Mouse (Mus musculus): ENCODE data around the gene Gif. TPM values are rescaled to one million over a fixed set of nuclear protein-coding genes. Genes with fewer than 3 reads are reported as not detected.

The Gif gene
- total RNA-seq (2021): not detected
- long read RNA-seq, experiment 1: 0 reads
- long read RNA-seq, experiment 2: 0 reads

DNA sequence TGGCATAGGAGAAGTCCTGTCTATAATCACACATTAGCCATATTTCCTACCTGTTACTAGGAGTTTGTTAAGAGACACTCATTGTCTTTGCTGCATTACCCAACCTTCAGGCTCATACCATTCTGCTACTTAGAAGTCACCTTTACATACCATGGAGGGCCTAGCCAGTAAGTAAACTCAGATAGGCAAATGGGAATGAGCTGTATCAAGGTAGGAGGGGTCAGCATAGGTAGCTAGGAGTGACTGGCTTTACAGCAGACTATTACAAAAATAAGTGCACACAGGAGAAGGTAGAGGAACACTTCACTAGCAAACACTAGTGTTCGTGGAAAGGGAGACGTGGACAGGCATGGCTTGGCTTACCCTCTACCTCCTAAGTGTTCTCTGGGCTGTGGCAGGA lies at the start of gene Gif:
Gene Gif, plus strand, starts transcription at position 257 of the 400 bp plus-strand sequence.
- no peak for TF ChIP-seq CTCF (conservative IDR thresholded peaks at IDR 0.05)
- H3K4me3 ChIP-seq: no peak within 1 kb of the TSS
- no peak within 1 kb of the TSS for H3K27ac ChIP-seq
- DNase-seq (ENCODE audit: low spot score in 2 of 2): no peak

GRCm38 (mm10) chr19:11698342-11698741 lies 49.0 kb upstream of the Gif start:
- TF ChIP-seq CTCF (conservative IDR thresholded peaks at IDR 0.05): no peak
- H3K27ac ChIP-seq: no peak overlapping the region
- no peak for DNase-seq (ENCODE audit: low spot score in 2 of 2)

GRCm38 (mm10) chr19:11712451-11712850 lies 34.9 kb upstream of the Gif start:
- H3K27ac ChIP-seq: no peak overlapping the region
- DNase-seq (ENCODE audit: low spot score in 2 of 2): no peak
- H3K4me3 ChIP-seq: no peak overlapping the region
- TF ChIP-seq CTCF (conservative IDR thresholded peaks at IDR 0.05): no peak

More at GRCm38 (mm10) chr19:11698342-11698741, 49.0 kb upstream of the Gif start:
- no peak overlapping the region for H3K4me3 ChIP-seq

DNA sequence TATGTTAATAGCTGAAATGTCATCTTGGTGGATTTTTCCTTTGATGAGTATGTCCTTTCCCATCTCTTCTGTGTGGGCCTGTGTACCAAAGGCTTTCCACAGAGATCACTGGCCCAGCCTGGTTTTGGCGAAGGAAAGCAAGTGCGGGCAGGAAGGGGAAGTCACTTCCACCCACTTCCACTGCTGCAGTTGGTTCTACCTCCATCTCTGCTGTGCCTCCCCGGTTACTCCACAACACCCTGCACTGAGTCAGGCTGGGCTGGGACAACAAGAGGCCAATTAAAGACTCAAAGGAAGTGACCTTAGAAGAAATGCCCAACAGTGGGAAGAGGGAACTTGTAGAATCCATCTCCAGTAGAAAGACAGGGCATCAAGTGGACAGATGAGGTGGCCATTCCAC lies 27.3 kb upstream of the Gif start:
- TF ChIP-seq CTCF (conservative IDR thresholded peaks at IDR 0.05): no peak
- no peak overlapping the region for H3K4me3 ChIP-seq
- DNase-seq (ENCODE audit: low spot score in 2 of 2): no peak
- no peak overlapping the region for H3K27ac ChIP-seq

DNA sequence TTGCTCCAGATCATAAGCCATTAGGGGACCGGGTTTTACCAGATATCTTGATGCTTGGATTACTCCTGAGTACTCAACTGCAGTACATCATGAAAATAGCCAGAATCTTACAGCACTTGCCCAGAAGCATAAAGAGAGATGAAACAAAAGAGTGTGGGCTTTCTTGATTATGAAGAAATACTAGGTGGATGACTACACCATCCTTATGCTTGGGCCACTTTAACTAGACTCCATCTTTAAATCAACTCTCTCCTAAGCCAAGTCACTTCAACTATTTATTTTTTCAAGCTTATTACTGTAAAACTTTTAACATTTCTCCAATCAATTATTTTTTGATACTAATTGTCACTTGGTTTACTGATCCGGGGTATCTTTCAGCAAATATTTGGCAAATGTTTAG lies 23.5 kb upstream of the Gif start:
- DNase-seq (ENCODE audit: low spot score in 2 of 2): no peak
- TF ChIP-seq CTCF (conservative IDR thresholded peaks at IDR 0.05): no peak
- Histone ChIP-seq H3K27ac (no peak overlapping the region), H3K4me3 (no peak overlapping the region)

DNA sequence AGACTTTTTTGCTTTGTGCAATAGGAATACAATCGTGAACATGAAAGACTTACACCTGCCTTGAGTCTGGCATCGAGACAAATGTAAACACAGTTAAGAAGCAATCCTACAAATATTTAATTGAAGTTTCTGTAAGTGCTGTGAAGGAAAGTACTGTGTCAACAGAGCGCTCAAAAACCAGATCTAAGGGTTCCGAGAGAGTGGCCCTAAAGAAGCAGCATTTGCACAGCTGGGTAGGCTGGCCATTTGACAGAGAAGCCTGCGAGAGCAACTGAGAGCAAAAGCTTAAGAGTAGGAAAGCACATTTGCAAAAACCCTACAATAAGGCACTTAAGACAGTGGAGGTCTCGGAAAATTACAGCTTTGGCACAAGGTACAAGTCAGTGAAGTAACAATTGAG lies 23.1 kb upstream of the Gif start:
- no peak for DNase-seq (ENCODE audit: low spot score in 2 of 2)
- H3K4me3 ChIP-seq: no peak overlapping the region
- TF ChIP-seq CTCF (conservative IDR thresholded peaks at IDR 0.05): no peak
- no peak overlapping the region for H3K27ac ChIP-seq

GRCm38 (mm10) chr19:11725915-11726314 lies 21.4 kb upstream of the Gif start:
- Histone ChIP-seq H3K4me3 (no peak overlapping the region), H3K27ac (no peak overlapping the region)
- no peak for TF ChIP-seq CTCF (conservative IDR thresholded peaks at IDR 0.05)
- no peak for DNase-seq (ENCODE audit: low spot score in 2 of 2)

- no peak overlapping the region for H3K4me3 ChIP-seq
- TF ChIP-seq CTCF (conservative IDR thresholded peaks at IDR 0.05): no peak
- no peak overlapping the region for H3K27ac ChIP-seq
- no peak for DNase-seq (ENCODE audit: low spot score in 2 of 2)
These were observed 20.1 kb upstream of the Gif start for GRCm38 (mm10) chr19:11727304-11727703.

GRCm38 (mm10) chr19:11730278-11730677 lies 17.1 kb upstream of the Gif start:
- no peak for TF ChIP-seq CTCF (conservative IDR thresholded peaks at IDR 0.05)
- no peak for DNase-seq (ENCODE audit: low spot score in 2 of 2)

GRCm38 (mm10) chr19:11736455-11736854 lies 10.9 kb upstream of the Gif start:
- no peak for DNase-seq (ENCODE audit: low spot score in 2 of 2)
- TF ChIP-seq CTCF (conservative IDR thresholded peaks at IDR 0.05): no peak
- no peak overlapping the region for H3K4me3 ChIP-seq
- H3K27ac ChIP-seq: no peak overlapping the region

More at GRCm38 (mm10) chr19:11730278-11730677, 17.1 kb upstream of the Gif start:
- H3K4me3 ChIP-seq: no peak overlapping the region
- H3K27ac ChIP-seq: no peak overlapping the region

DNA sequence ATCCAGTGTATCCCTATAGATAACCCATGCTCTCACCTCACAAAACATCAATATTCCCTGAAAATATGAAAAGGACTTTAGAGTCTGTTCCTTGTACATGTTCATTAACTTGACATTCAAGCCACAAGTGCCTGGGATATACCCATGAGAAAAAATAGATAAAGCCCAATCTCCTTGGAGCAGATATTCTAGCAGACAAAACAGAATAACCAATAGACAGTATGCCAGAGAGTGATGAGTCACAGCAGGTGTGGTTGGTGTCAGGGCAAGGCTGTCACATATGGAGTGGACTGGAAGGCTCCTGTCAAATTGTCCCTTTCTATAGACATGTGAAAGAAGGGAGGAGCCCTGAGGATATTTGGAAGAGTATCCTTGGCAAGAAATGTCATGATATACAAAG lies 1.7 kb upstream of the Gif start:
- H3K27ac ChIP-seq: no peak overlapping the region
- TF ChIP-seq CTCF (conservative IDR thresholded peaks at IDR 0.05): no peak
- no peak for DNase-seq (ENCODE audit: low spot score in 2 of 2)
- H3K4me3 ChIP-seq: no peak overlapping the region

DNA sequence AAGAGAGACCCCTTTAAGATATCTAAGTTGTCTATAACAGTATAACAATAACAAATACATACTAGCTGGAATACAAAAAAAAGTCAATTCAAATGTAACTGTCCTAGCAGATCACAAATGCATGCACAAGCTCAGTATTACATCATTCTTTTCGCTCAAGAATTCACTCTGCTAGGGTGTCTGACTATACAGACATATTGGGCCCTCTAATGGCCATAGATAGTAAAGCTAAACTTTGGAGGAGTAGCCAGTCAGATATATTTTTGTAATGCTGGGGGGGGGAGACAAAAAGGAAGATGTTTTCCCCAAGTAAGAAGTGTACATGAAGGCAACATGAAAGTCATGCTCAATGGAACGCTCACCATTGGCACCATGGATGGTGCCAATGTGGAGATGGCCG lies 17.7 kb downstream of the Gif start:
- no peak overlapping the region for H3K4me3 ChIP-seq
- DNase-seq (ENCODE audit: low spot score in 2 of 2): no peak
- TF ChIP-seq CTCF (conservative IDR thresholded peaks at IDR 0.05): peak; percentile 47
- H3K27ac ChIP-seq: no peak overlapping the region

GRCm38 (mm10) chr19:11766413-11766812 lies 19.1 kb downstream of the Gif start:
- Histone ChIP-seq H3K27ac (no peak overlapping the region), H3K4me3 (no peak overlapping the region)
- no peak for TF ChIP-seq CTCF (conservative IDR thresholded peaks at IDR 0.05)
- no peak for DNase-seq (ENCODE audit: low spot score in 2 of 2)

DNA sequence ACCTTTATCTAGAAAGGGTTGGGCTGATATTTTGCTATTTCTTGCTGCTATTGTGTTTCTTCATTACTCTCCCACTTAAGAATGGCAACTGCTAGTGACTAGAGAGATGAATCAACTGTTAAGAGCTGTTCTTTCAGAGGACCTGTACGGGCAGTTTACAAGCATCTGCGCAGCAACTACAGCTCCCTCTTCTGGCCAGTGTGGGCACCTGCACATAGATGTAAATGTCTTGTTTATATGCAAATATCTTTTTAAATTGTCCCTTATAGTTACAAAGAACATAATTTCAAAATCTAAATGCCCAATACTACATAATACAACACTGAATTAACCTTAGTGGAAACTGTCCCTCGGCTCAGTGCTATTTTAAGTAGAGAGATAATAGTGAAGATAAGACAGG lies 20.8 kb downstream of the Gif start:
- peak; percentile 97 for TF ChIP-seq CTCF (conservative IDR thresholded peaks at IDR 0.05)
- Histone ChIP-seq H3K4me3 (no peak overlapping the region), H3K27ac (no peak overlapping the region)
- peak; percentile 16 to 34 for DNase-seq (ENCODE audit: low spot score in 2 of 2)
